Mouse (Mus musculus) liver, embryonic 13.5 days (tissue): ENCODE results near the gene Tbx10. TPM values are rescaled to one million over a fixed set of nuclear protein-coding genes. Genes with fewer than 3 reads are reported as not detected.
"Not testable (repeated sequence)": the region's sequence is repeated elsewhere in the genome, so short reads cannot be mapped to it uniquely, and the experiment has no call there.

Experiments used
- ATAC-seq: fragments of 200-750 bp; cut with Nextera tagmentation; 2 replicates; pipeline ENCODE4 v1.8.0; 2017; ENCODE audit warnings: low read depth, mild to moderate bottlenecking, moderate number of reproducible peaks, moderate library complexity
- DNase-seq: peaks from one replicate; pipeline ENCODE4 v3.0.0; 2022
- H3K27ac ChIP-seq: fragments of 300-500 bp; sonication (generic); 2 replicates; pipeline ENCODE4 v1.5.1; 2015; ENCODE audit warnings: moderate library complexity, mild to moderate bottlenecking, inconsistent platforms
- H3K27me3 ChIP-seq: fragments of 300-500 bp; sonication (generic); 2 replicates; pipeline ENCODE4 v1.6.1; 2015; ENCODE audit warnings: mild to moderate bottlenecking, inconsistent platforms
- H3K36me3 ChIP-seq: fragments of 300-500 bp; sonication (generic); 2 replicates; pipeline ENCODE4 v1.6.1; 2015; ENCODE audit warnings: mild to moderate bottlenecking, inconsistent platforms
- H3K4me1 ChIP-seq: fragments of 300-500 bp; sonication (generic); replicated peaks from 2 replicates; pipeline ENCODE4 v1.6.1; 2015; ENCODE audit warnings: inconsistent platforms
- H3K4me2 ChIP-seq: fragments of 300-500 bp; sonication (generic); 2 replicates; pipeline ENCODE4 v1.6.1; 2015; ENCODE audit warnings: inconsistent platforms, mild to moderate bottlenecking, moderate library complexity
- H3K4me3 ChIP-seq: fragments of 300-500 bp; sonication (generic); replicated peaks from 2 replicates; pipeline ENCODE4 v1.5.1; 2015; ENCODE audit warnings: mild to moderate bottlenecking, inconsistent platforms
- H3K9ac ChIP-seq: fragments of 300-500 bp; sonication (generic); 2 replicates; pipeline ENCODE4 v1.6.1; 2015; ENCODE audit warnings: mild to moderate bottlenecking, inconsistent platforms
- H3K9me3 ChIP-seq: fragments of 300-500 bp; sonication (generic); replicated peaks from 2 replicates; pipeline ENCODE4 v1.6.1; 2016; ENCODE audit warnings: inconsistent platforms
- WGBS: fragments of 180-500 bp; shearing (Covaris S2); methylation state at CpG from one replicate; pipeline ENCODE4 v1.1.7; 2015; ENCODE audit not compliant: insufficient replicate concordance; 5-methylcytosine and 5-hydroxymethylcytosine counted together
- polyA plus RNA-seq: library from polyadenylated mRNA; unstranded; fragments of >200 nt; fragmentation: Nextera tagmentation; extraction: Ambion mirVana; gene quantifications from 2 replicates; pipeline ENCODE4 v1.2.1, GENCODE M21; 2015

The Tbx10 gene
- polyA plus RNA-seq, 1 experiment from 2014 or later = 0.47 TPM

- Histone ChIP-seq H3K9me3 (peaks cover 14% of the 10 kb centered on the region), H3K4me1 (peaks cover 16% of the 10 kb centered on the region), H3K4me2 (no peak overlapping the region), H3K9ac (no peak overlapping the region), H3K36me3 (no peaks in the 10 kb centered on the region), H3K4me3 (no peak overlapping the region), H3K27me3 (no peaks in the 10 kb centered on the region), H3K27ac (no peak overlapping the region)
- WGBS = 52% methylated on average over 7 of the region's 7 CpGs
- ATAC-seq = no peak
- DNase-seq = no peak
Observed at GRCm38 (mm10) chr19:4023185-4023584, 30.6 kb downstream of the Tbx10 start.

- Histone ChIP-seq H3K4me2 (no peak overlapping the region), H3K27ac (no peak overlapping the region), H3K4me1 (peaks cover 7% of the 10 kb centered on the region; the same call in 1 of the 2 replicates), H3K9me3 (peaks cover 14% of the 10 kb centered on the region), H3K4me3 (no peak overlapping the region), H3K27me3 (no peaks in the 10 kb centered on the region), H3K9ac (no peak overlapping the region), H3K36me3 (no peaks in the 10 kb centered on the region)
- DNase-seq = no peak
- ATAC-seq = no peak
Observed at GRCm38 (mm10) chr19:4027576-4027975, 35.0 kb downstream of the Tbx10 start.

- no peak for ATAC-seq
- no peak overlapping the region for H3K9ac ChIP-seq
- peaks cover 2% of the 10 kb centered on the region; the same call in 1 of the 2 replicates for H3K9me3 ChIP-seq
- H3K27ac ChIP-seq = peak overlapping the region; percentile 51; the same call in 1 of the 2 replicates
- H3K27me3 ChIP-seq = no peaks in the 10 kb centered on the region
- H3K4me2 ChIP-seq = no peak overlapping the region
- 51% methylated on average over 7 of the region's 7 CpGs for WGBS
- H3K36me3 ChIP-seq = peaks cover 9% of the 10 kb centered on the region; the same call in 1 of the 2 replicates
- peaks cover 37% of the 10 kb centered on the region for H3K4me1 ChIP-seq
- no peak for DNase-seq
- no peak overlapping the region for H3K4me3 ChIP-seq
Observed at GRCm38 (mm10) chr19:4032668-4033067, 40.1 kb downstream of the Tbx10 start.

- peak overlapping the region; percentile 15; the same call in 1 of the 2 replicates for H3K27ac ChIP-seq
Observed at GRCm38 (mm10) chr19:4033298-4033697, 40.7 kb downstream of the Tbx10 start.

GRCm38 (mm10) chr19:4033742-4034141 lies 41.2 kb downstream of the Tbx10 start:
- Histone ChIP-seq H3K27ac (peak overlapping the region; percentile 15), H3K9ac (no peak overlapping the region), H3K4me1 (peaks cover 47% of the 10 kb centered on the region), H3K27me3 (no peaks in the 10 kb centered on the region), H3K4me2 (no peak overlapping the region), H3K4me3 (no peak overlapping the region), H3K36me3 (peaks cover 9% of the 10 kb centered on the region; the same call in 1 of the 2 replicates), H3K9me3 (no peaks in the 10 kb centered on the region; the same call in 1 of the 2 replicates)
- no peak for DNase-seq
- 66% methylated on average over 5 of the region's 5 CpGs for WGBS
- ATAC-seq = no peak

More at GRCm38 (mm10) chr19:4033298-4033697, 40.7 kb downstream of the Tbx10 start:
- no peak overlapping the region for H3K4me2 ChIP-seq
- ATAC-seq (no peak), DNase-seq (no peak)
- H3K4me1 ChIP-seq = peaks cover 44% of the 10 kb centered on the region
- no peak overlapping the region for H3K4me3 ChIP-seq
- no peaks in the 10 kb centered on the region; the same call in 1 of the 2 replicates for H3K9me3 ChIP-seq
- H3K27me3 ChIP-seq = no peaks in the 10 kb centered on the region
- H3K9ac ChIP-seq = no peak overlapping the region
- H3K36me3 ChIP-seq = peaks cover 9% of the 10 kb centered on the region; the same call in 1 of the 2 replicates
- WGBS = 61% methylated on average over 3 of the region's 3 CpGs

- Histone ChIP-seq H3K9ac (peak overlapping the region; percentile 2), H3K4me2 (peak overlapping the region; percentile 59), H3K9me3 (no peaks in the 10 kb centered on the region; the same call in 1 of the 2 replicates), H3K4me3 (peak overlapping the region; percentile 37), H3K27me3 (no peaks in the 10 kb centered on the region), H3K36me3 (peaks cover 9% of the 10 kb centered on the region; the same call in 1 of the 2 replicates), H3K4me1 (peaks cover 41% of the 10 kb centered on the region), H3K27ac (peak overlapping the region; percentile 50)
- no peak for DNase-seq
- peak; percentile 47 for ATAC-seq
- 61% methylated on average over 12 of the region's 12 CpGs for WGBS
Observed at GRCm38 (mm10) chr19:4036327-4037045, 43.9 kb downstream of the Tbx10 start.

GRCm38 (mm10) chr19:4037154-4037787 lies 44.7 kb downstream of the Tbx10 start:
- not testable (repeated sequence) for H3K36me3 ChIP-seq, H3K27me3 ChIP-seq, DNase-seq, H3K9me3 ChIP-seq
- peak; percentile 9 for ATAC-seq
- 27% methylated on average over 8 of the region's 8 CpGs for WGBS
- Histone ChIP-seq H3K27ac (peak overlapping the region; percentile 81), H3K9ac (peak overlapping the region; percentile 84), H3K4me3 (peak overlapping the region; percentile 70), H3K4me1 (peaks cover 46% of the 10 kb centered on the region), H3K4me2 (peak overlapping the region; percentile 84)

- Histone ChIP-seq H3K4me1 (peaks cover 48% of the 10 kb centered on the region), H3K9me3 (no peaks in the 10 kb centered on the region; the same call in 1 of the 2 replicates), H3K36me3 (peaks cover 9% of the 10 kb centered on the region; the same call in 1 of the 2 replicates), H3K27ac (peak within 1 kb of the TSS; percentile 81), H3K9ac (peak within 1 kb of the TSS; percentile 84), H3K4me2 (peak within 1 kb of the TSS; percentile 84), H3K27me3 (no peaks in the 10 kb centered on the region), H3K4me3 (peak within 1 kb of the TSS; percentile 70)
- DNase-seq (peak; percentile 81), ATAC-seq (peak; percentile 84)
- WGBS = 1% methylated on average over 26 of the region's 26 CpGs
Observed at GRCm38 (mm10) chr19:4037788-4038232, 45.3 kb downstream of the Tbx10 start, which contains the start of gene Gstp1. Gene Gstp1, minus strand, starts transcription at chr19:4037985.

- DNase-seq, H3K27me3 ChIP-seq, H3K9ac ChIP-seq, H3K9me3 ChIP-seq, ATAC-seq, H3K4me2 ChIP-seq, H3K27ac ChIP-seq, H3K4me3 ChIP-seq, H3K36me3 ChIP-seq: not testable (repeated sequence)
- WGBS = 81% methylated on average over 5 of the region's 5 CpGs
- peaks cover 56% of the 10 kb centered on the region for H3K4me1 ChIP-seq
Observed at GRCm38 (mm10) chr19:4040941-4041340, 48.4 kb downstream of the Tbx10 start.

- not testable (repeated sequence) for H3K9ac ChIP-seq
Observed at GRCm38 (mm10) chr19:4041500-4041899, 48.9 kb downstream of the Tbx10 start.

GRCm38 (mm10) chr19:4042124-4042523 lies 49.6 kb downstream of the Tbx10 start:
- Histone ChIP-seq H3K9ac (no peak overlapping the region), H3K4me2 (no peak overlapping the region), H3K4me1 (peaks cover 59% of the 10 kb centered on the region), H3K4me3 (no peak overlapping the region), H3K36me3 (no peaks in the 10 kb centered on the region), H3K27ac (no peak overlapping the region), H3K9me3 (no peaks in the 10 kb centered on the region), H3K27me3 (no peaks in the 10 kb centered on the region)
- DNase-seq = peak; percentile 38
- no peak for ATAC-seq
- WGBS = 61% methylated on average over 14 of the region's 14 CpGs

More at GRCm38 (mm10) chr19:4041500-4041899, 48.9 kb downstream of the Tbx10 start:
- not testable (repeated sequence) for H3K36me3 ChIP-seq, H3K4me3 ChIP-seq, H3K27ac ChIP-seq, H3K27me3 ChIP-seq, H3K9me3 ChIP-seq, H3K4me2 ChIP-seq, ATAC-seq, DNase-seq
- peaks cover 56% of the 10 kb centered on the region for H3K4me1 ChIP-seq
- WGBS = 89% methylated on average over 3 of the region's 4 CpGs
